Mouse (Mus musculus) spleen, adult 2 months (tissue): ENCODE measurements around the gene Sf3a3. TPM values are rescaled to one million over a fixed set of nuclear protein-coding genes. Genes with fewer than 3 reads are reported as not detected.

Experiments used
- DNase-seq, 2 experiments: peaks; one replicate each; pipeline versions ENCODE4 v3.0.0 to v3.0.0-alpha.2; 2012 to 2021; ENCODE audit warnings: low spot score in 2 of 2, low read depth in 1 of 2
- H3K27ac ChIP-seq: fragments of 200-500 bp; 2 replicates; pipeline ENCODE4 v1.5.1; 2012; ENCODE audit warnings: low read length, inconsistent platforms; ENCODE audit not compliant: insufficient read depth
- H3K27me3 ChIP-seq: fragments of 200-500 bp; 2 replicates; pipeline ENCODE4 v1.6.1; 2012; ENCODE audit warnings: mild to moderate bottlenecking, moderate library complexity, low read length, inconsistent platforms; ENCODE audit not compliant: control insufficient read depth, insufficient read depth
- H3K36me3 ChIP-seq: fragments of 200-500 bp; 2 replicates; pipeline ENCODE4 v1.6.1; 2012; ENCODE audit warnings: mild to moderate bottlenecking, low read length, inconsistent platforms; ENCODE audit not compliant: control insufficient read depth, insufficient read depth
- H3K4me1 ChIP-seq: fragments of 200-500 bp; 2 replicates; pipeline ENCODE4 v1.6.1; 2011; ENCODE audit warnings: inconsistent platforms; ENCODE audit not compliant: control insufficient read depth, insufficient read depth, insufficient read length
- H3K4me3 ChIP-seq: fragments of 200-500 bp; 2 replicates; pipeline ENCODE4 v1.5.1; 2011; ENCODE audit warnings: mild to moderate bottlenecking, inconsistent platforms; ENCODE audit not compliant: insufficient read depth, insufficient read length; ENCODE audit errors: extremely low read depth
- CTCF ChIP-seq: fragments of 200-500 bp; IDR thresholded peaks from 2 replicates; pipeline ENCODE4 v1.5.1; 2011; ENCODE audit warnings: mild to moderate bottlenecking, inconsistent platforms; ENCODE audit not compliant: insufficient read depth, insufficient read length, insufficient replicate concordance; ENCODE audit errors: extremely low read depth
- POLR2A ChIP-seq: fragments of 200-500 bp; IDR thresholded peaks from 2 replicates; pipeline ENCODE4 v1.6.1; 2011; ENCODE audit warnings: low read depth, low read length, inconsistent platforms
- WGBS: fragments of 180-500 bp; shearing (Covaris S2); methylation state at CpG from one replicate; pipeline ENCODE4 v1.1.7; 2018; 5-methylcytosine and 5-hydroxymethylcytosine counted together
- polyA plus RNA-seq: library from polyadenylated mRNA; depleted of rRNA; stranded (reverse); fragments of >200 nt; gene quantifications from 2 replicates; pipeline ENCODE4 v1.2.3, GENCODE M21; 2012; rRNA removed

Sf3a3 gene
- 8.6 and 8.8 TPM in 2 replicates for polyA plus RNA-seq

- peak within 1 kb of the TSS; percentile 93 for H3K4me3 ChIP-seq
- TF ChIP-seq POLR2A (peak; percentile 50; the same call in 1 of the 2 replicates), CTCF (peak; percentile 87)
- no peaks in the 10 kb centered on the region for H3K27me3 ChIP-seq
- H3K27ac ChIP-seq = peak within 1 kb of the TSS; percentile 69
- peaks cover 14% of the 10 kb centered on the region for H3K36me3 ChIP-seq
- peak; percentile 93 to 96 for DNase-seq
- under 1% methylated on average over 57 of the region's 57 CpGs for WGBS
- peaks cover 8% of the 10 kb centered on the region; the same call in 1 of the 2 replicates for H3K4me1 ChIP-seq
These were observed at the start of gene Sf3a3 for GRCm38 (mm10) chr4:124714545-124715481. Sf3a3 (plus strand) TSS chr4:124714776.

DNA sequence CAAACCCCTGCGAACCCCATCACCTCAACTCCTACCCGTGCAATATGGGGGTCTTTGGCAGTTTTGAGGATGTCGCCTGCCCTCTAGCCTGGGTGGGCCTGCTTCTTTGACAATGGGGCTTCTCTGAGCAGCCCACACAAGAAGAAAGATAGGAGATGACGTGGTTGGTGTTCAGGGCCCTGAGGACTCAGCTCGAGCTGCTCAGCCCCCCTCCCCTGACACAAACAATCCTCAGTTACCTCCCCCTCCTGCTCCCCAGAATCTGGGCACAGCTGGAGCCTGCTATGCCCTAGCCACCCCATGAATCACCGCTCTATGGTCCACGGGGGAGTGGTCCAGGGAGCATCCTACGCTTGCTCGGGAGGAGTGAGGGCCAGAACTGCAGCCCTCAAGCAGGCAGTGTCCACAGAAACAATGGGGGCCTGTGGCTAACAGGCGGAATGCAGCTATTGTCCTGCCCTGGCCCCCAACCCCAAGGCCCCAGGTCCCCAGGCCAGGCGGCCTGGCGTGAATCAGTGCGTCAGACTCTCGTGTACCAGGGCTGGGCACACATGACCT lies 47.0 kb upstream of the Sf3a3 start:
- no peak for TF ChIP-seq CTCF
- TF ChIP-seq POLR2A = no peak
- no peaks in the 10 kb centered on the region for H3K27me3 ChIP-seq
- H3K27ac ChIP-seq = no peak overlapping the region
- H3K36me3 ChIP-seq = no peaks in the 10 kb centered on the region
- WGBS = 52% methylated on average over 14 of the region's 14 CpGs
- H3K4me3 ChIP-seq = no peak overlapping the region
- no peak for DNase-seq
- H3K4me1 ChIP-seq = no peaks in the 10 kb centered on the region

GRCm38 (mm10) chr4:124668078-124668477 lies 46.5 kb upstream of the Sf3a3 start:
- no peak for DNase-seq
- no peak overlapping the region for H3K4me3 ChIP-seq
- no peak overlapping the region for H3K27ac ChIP-seq
- H3K4me1 ChIP-seq = no peaks in the 10 kb centered on the region
- no peaks in the 10 kb centered on the region for H3K27me3 ChIP-seq
- H3K36me3 ChIP-seq = no peaks in the 10 kb centered on the region
- 26% methylated on average over 8 of the region's 8 CpGs for WGBS
- TF ChIP-seq POLR2A (no peak), CTCF (no peak)

- Histone ChIP-seq H3K4me1 (no peaks in the 10 kb centered on the region), H3K4me3 (no peak overlapping the region), H3K27ac (no peak overlapping the region), H3K36me3 (no peaks in the 10 kb centered on the region), H3K27me3 (no peaks in the 10 kb centered on the region; the same call in 1 of the 2 replicates)
- WGBS = 62% methylated on average over 8 of the region's 8 CpGs
- TF ChIP-seq CTCF (no peak), POLR2A (no peak)
- no peak for DNase-seq
These were observed 44.3 kb upstream of the Sf3a3 start for GRCm38 (mm10) chr4:124670232-124670631.

DNA sequence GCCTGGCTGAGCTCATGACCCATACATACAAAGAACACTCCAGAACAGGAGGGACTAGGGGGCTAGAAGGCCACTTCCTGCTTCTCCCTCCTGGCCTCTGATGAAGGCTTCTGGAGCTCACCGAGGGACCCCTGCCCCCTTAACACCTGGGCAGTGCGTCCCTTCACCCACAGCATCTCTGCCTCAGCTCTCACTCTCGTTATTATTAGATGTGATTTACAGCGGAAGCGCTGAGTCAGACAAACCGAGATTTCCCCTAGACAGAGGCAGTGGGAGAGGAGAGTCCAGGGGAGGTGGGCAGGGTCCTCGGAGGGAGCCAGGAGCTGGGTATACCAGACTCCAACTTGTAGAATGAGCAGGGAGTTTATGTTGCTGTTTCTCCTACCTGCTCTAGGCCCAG lies 43.0 kb upstream of the Sf3a3 start:
- no peak overlapping the region for H3K27ac ChIP-seq
- H3K36me3 ChIP-seq = no peaks in the 10 kb centered on the region; the same call in 1 of the 2 replicates
- no peak for DNase-seq
- TF ChIP-seq POLR2A = no peak
- TF ChIP-seq CTCF = no peak
- H3K4me3 ChIP-seq = no peak overlapping the region
- no peaks in the 10 kb centered on the region for H3K4me1 ChIP-seq
- WGBS = 15% methylated on average over 7 of the region's 7 CpGs
- H3K27me3 ChIP-seq = no peaks in the 10 kb centered on the region; the same call in 1 of the 2 replicates

DNA sequence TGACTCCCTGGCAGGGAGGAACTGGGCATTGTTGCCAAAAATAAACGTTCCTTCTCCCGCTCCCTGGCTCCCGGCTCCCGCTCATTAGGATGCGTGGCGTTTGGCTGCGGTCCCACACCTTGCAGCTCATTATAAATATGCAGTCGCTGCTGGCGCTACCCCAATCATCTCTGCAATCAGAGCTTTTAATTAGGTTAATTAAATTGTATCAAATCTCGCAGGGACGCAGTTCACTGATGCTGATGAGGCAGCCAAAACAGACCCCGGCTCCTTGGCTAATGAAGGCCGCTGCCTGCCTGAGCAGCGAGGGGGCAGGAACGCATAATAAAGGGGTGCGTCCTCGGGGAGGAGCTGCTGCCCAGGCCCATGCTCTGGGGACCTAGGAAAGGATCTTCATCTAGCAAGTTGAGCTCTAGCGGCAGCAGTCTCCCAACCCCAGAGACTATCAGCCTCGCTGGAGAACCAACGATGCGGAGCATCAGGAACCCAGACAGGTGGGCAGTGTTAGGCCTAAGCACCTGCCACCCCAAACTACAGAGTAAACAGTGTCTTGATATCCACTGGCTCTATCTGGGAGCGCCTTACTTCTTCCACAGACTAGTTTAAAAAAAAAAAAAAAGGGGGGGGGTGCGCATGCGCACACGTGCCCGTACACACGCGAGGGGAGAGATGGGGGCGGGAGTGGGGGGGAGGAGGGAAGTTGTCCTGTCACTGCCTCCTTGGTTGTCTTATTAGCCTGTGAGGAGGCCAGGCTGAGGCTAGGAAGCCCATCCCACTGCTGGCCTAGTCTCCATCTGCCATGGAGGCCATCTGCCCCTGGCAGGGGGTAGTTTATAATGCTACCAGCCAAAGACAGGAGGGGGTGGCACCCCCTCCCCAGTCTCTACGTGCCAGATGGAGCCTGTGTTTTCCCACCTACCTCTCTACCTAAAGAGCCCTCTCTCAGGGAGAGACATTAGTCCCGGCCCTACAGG lies 41.9 kb upstream of the Sf3a3 start:
- Histone ChIP-seq H3K4me1 (no peaks in the 10 kb centered on the region), H3K27ac (no peak overlapping the region), H3K27me3 (no peaks in the 10 kb centered on the region; the same call in 1 of the 2 replicates), H3K4me3 (no peak overlapping the region), H3K36me3 (peaks cover 3% of the 10 kb centered on the region; the same call in 1 of the 2 replicates)
- DNase-seq = no peak
- TF ChIP-seq CTCF (no peak), POLR2A (no peak)
- WGBS = 13% methylated on average over 31 of the region's 31 CpGs
